Mouse (Mus musculus) CH12.LX (cell line): ENCODE measurements around the gene Mvb12b.

Source experiments
- CTCF ChIP-seq, 2 experiments: IDR thresholded peaks in 1 of 2; conservative IDR thresholded peaks in 1 of 2; 2 replicates each; pipeline ENCODE4 v1.5.1; 2011 to 2012; ENCODE audit warnings: low read depth in 2 of 2, low read length in 2 of 2, improper control_type of control experiment in 1 of 2, inconsistent platforms in 1 of 2, mild to moderate bottlenecking in 1 of 2, moderate library complexity in 1 of 2
- EP300 ChIP-seq: IDR thresholded peaks from 2 replicates; pipeline ENCODE4 v1.6.1; 2011; ENCODE audit warnings: low read length, improper control_type of control experiment
- MAX ChIP-seq: IDR thresholded peaks from 2 replicates; pipeline ENCODE4 v1.6.1; 2011; ENCODE audit warnings: low read length, improper control_type of control experiment
- MXI1 ChIP-seq: IDR thresholded peaks from 2 replicates; pipeline ENCODE4 v1.6.1; 2011; ENCODE audit warnings: mild to moderate bottlenecking, low read depth, low read length, improper control_type of control experiment
- NELFE ChIP-seq: IDR thresholded peaks from 2 replicates; pipeline ENCODE4 v1.6.1; 2011; ENCODE audit warnings: low read depth, low read length, improper control_type of control experiment
- SMC3 ChIP-seq: IDR thresholded peaks from 2 replicates; pipeline ENCODE4 v1.6.1; 2011; ENCODE audit warnings: low read depth, low read length, improper control_type of control experiment

- TF ChIP-seq CTCF (conservative IDR thresholded peaks at IDR 0.05 in 1 of 2, IDR thresholded peaks at IDR 0.05 in 1 of 2; ENCODE audit: low read depth in 2 of 2, low read length in 2 of 2) (no peak), EP300 (no peak), MAX (no peak), MXI1 (no peak), SMC3 (no peak), NELFE (no peak)
These were observed 8.5 kb downstream of the Mvb12b start for GRCm38 (mm10) chr2:33879223-33879622.
